Mouse (Mus musculus): ENCODE data around the gene Ppp1r13l. TPM values are rescaled to one million over a fixed set of nuclear protein-coding genes. Genes with fewer than 3 reads are reported as not detected.

The Ppp1r13l gene
- polyA plus RNA-seq, 1 experiment from 2014 or later = 15.2 TPM

DNA sequence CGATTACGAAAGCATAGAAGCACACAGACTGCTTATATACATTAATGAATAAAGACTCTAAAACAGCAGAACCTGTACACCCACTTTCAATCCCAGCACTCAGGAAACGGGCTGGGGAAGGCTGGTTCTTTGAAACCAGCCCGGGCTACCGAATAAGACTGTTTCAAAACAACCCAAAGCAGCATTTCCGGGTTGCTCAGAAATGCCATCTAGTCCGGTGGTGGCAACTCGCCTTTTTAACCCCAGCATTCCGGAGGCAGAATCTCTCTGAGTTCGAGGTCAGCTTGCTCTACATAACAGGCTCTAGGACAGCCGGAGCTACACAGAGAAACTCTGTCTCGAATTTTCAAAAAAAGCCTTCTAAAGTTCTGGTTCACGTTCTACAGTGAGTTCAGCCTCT lies 915 bp upstream of the Ppp1r13l start:
- no peak for ATAC-seq (ENCODE audit: insufficient number of reproducible peaks, insufficient read depth, low FRiP score, low read depth)
- Histone ChIP-seq H3K36me3 (ENCODE audit: control insufficient read depth, insufficient read depth, low read length) (peaks cover 37% of the 10 kb centered on the region), H3K4me2 (ENCODE audit: low read length) (peak overlapping the region; percentile 80), H3K27me3 (ENCODE audit: control insufficient read depth, insufficient read depth, low read length) (no peaks in the 10 kb centered on the region), H3K4me3 (ENCODE audit: control insufficient read depth in 1 of 2, insufficient read depth in 1 of 2, low read depth in 1 of 2, low read length in 2 of 2) (peak overlapping the region; percentile 34 to 65), H3K9me3 (ENCODE audit: control insufficient read depth, low read length) (no peaks in the 10 kb centered on the region), H3K9ac (ENCODE audit: low read length) (peak overlapping the region; percentile 74), H3K4me1 (ENCODE audit: control insufficient read depth in 2 of 2, insufficient read depth in 2 of 2, low read length in 2 of 2) (peaks cover 21 to 36% of the 10 kb centered on the region in 2 experiments), H3K27ac (replicated peaks in 1 of 2; ENCODE audit: control insufficient read depth in 1 of 2, insufficient read depth in 1 of 2, low read depth in 2 of 2, low read length in 2 of 2) (0 out of 4 replicates have a peak overlapping the region, but pooled peaks of 1 of the 2 experiments have one; percentile 92)
- WGBS = 19% methylated on average over 13 of the region's 13 CpGs

DNA sequence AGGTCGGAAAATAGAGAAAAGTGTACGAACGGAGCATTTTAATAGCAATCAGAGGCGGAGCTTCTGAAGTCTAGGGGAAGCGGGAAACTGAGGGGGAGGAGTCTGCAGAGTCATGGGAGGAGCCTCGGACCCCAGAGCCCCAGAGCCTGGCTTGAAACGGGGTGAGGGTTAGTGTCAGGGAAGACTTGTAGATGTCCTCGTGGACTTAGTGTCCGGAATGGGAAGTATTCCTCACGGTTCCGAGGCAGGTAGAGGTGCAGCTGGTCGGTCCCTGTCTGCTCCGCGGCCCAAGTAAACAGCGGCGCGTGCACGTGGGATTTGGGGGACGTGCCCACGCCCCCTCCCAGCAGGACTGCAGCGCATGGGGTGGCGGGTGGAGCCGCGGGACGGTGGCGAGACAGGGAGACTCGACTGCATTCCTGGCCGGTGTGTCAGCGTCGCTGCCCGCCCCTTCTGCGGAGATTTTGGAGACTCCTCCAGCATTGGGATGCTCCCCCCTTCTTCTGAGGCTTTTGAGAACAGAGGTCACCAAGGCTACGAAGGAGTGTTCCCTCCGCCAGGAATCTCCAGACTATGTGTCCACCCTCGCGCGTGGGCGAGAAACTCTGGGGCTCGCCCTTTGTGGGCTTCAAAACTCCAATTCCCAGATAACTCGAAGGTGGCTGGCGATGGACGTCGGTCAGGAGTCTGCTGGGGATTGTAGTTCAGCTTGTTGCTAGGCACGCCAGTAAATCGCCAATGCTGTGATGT lies 518 bp downstream of the Ppp1r13l start:
- no peaks in the 10 kb centered on the region for H3K9me3 ChIP-seq (ENCODE audit: control insufficient read depth, low read length)

DNA sequence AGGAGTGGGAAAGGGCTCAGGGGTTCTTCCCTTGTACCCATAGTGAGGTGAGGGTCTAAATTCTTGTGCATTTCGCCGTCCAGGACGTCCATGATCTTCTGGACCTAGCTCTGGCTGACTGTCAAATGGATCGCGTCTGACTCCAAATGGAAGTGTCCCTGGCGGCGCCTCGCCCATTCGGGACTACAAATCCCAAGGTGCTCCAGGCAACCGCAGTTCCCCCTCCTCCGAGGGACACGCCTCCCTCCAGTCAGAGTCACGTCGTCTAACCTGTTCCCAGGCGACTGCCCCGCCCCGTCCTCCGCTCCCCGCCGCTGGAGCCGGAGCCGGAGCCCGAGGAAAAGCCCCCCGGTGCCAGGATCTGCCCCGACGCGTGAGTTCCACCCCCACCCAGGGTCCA lies 1.4 kb downstream of the Ppp1r13l start:
- H3K4me3 ChIP-seq (ENCODE audit: control insufficient read depth in 1 of 2, insufficient read depth in 1 of 2, low read depth in 1 of 2, low read length in 2 of 2) = peak overlapping the region; percentile 56 to 65
- ATAC-seq (ENCODE audit: insufficient number of reproducible peaks, insufficient read depth, low FRiP score, low read depth) = peak; percentile 76
- H3K9ac ChIP-seq (ENCODE audit: low read length) = peak overlapping the region; percentile 74
- peak overlapping the region; percentile 80 for H3K4me2 ChIP-seq (ENCODE audit: low read length)
- H3K36me3 ChIP-seq (ENCODE audit: control insufficient read depth, insufficient read depth, low read length) = peaks cover 19% of the 10 kb centered on the region
- under 1% methylated on average over 27 of the region's 27 CpGs for WGBS
- no peaks in the 10 kb centered on the region for H3K9me3 ChIP-seq (ENCODE audit: control insufficient read depth, low read length)
- peaks cover 24 to 43% of the 10 kb centered on the region in 2 experiments for H3K4me1 ChIP-seq (ENCODE audit: control insufficient read depth in 2 of 2, insufficient read depth in 2 of 2, low read length in 2 of 2)
- H3K27ac ChIP-seq (replicated peaks in 1 of 2; ENCODE audit: control insufficient read depth in 1 of 2, insufficient read depth in 1 of 2, low read depth in 2 of 2, low read length in 2 of 2) = peak overlapping the region; percentile 87 to 92
- no peaks in the 10 kb centered on the region for H3K27me3 ChIP-seq (ENCODE audit: control insufficient read depth, insufficient read depth, low read length)

More for the DNA sequence above, 518 bp downstream of the Ppp1r13l start:
- H3K4me1 ChIP-seq (ENCODE audit: control insufficient read depth in 2 of 2, insufficient read depth in 2 of 2, low read length in 2 of 2) = peaks cover 24 to 43% of the 10 kb centered on the region in 2 experiments
- H3K4me3 ChIP-seq (ENCODE audit: control insufficient read depth in 1 of 2, insufficient read depth in 1 of 2, low read depth in 1 of 2, low read length in 2 of 2) = peak overlapping the region; percentile 56 to 65
- H3K27ac ChIP-seq (replicated peaks in 1 of 2; ENCODE audit: control insufficient read depth in 1 of 2, insufficient read depth in 1 of 2, low read depth in 2 of 2, low read length in 2 of 2) = peak overlapping the region; percentile 46 to 92
- under 1% methylated on average over 45 of the region's 45 CpGs for WGBS
- H3K36me3 ChIP-seq (ENCODE audit: control insufficient read depth, insufficient read depth, low read length) = peaks cover 26% of the 10 kb centered on the region
- peak overlapping the region; percentile 74 for H3K9ac ChIP-seq (ENCODE audit: low read length)
- no peaks in the 10 kb centered on the region for H3K27me3 ChIP-seq (ENCODE audit: control insufficient read depth, insufficient read depth, low read length)
- peak; percentile 52 for ATAC-seq (ENCODE audit: insufficient number of reproducible peaks, insufficient read depth, low FRiP score, low read depth)
- H3K4me2 ChIP-seq (ENCODE audit: low read length) = peak overlapping the region; percentile 80

DNA sequence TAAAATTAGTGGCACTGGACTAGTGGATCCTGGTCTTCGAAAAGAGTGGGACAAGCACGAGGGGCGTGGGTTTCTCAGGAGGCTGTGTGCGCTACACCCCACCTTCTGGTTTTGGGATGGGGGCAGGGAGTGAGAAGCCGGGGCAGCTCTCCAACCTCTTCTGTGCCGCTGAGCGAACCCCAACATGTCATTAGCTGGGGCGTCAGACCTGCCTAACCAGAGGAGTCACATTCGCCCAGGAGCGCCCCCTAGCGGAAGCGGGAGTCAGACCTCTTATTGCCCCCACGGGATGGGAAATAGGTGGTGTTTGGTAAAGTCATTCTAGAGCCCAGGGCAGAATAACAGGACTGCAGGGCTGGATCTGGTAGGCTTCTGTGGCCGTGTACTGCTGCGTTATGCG lies 2.2 kb downstream of the Ppp1r13l start:
- Histone ChIP-seq H3K4me2 (ENCODE audit: low read length) (peak overlapping the region; percentile 80), H3K9me3 (ENCODE audit: control insufficient read depth, low read length) (no peaks in the 10 kb centered on the region), H3K4me3 (ENCODE audit: control insufficient read depth in 1 of 2, insufficient read depth in 1 of 2, low read depth in 1 of 2, low read length in 2 of 2) (peak overlapping the region; percentile 56 to 65), H3K4me1 (ENCODE audit: control insufficient read depth in 2 of 2, insufficient read depth in 2 of 2, low read length in 2 of 2) (peaks cover 24 to 43% of the 10 kb centered on the region in 2 experiments), H3K36me3 (ENCODE audit: control insufficient read depth, insufficient read depth, low read length) (peaks cover 11% of the 10 kb centered on the region), H3K27me3 (ENCODE audit: control insufficient read depth, insufficient read depth, low read length) (no peaks in the 10 kb centered on the region), H3K9ac (ENCODE audit: low read length) (peak overlapping the region; percentile 74), H3K27ac (replicated peaks in 1 of 2; ENCODE audit: control insufficient read depth in 1 of 2, insufficient read depth in 1 of 2, low read depth in 2 of 2, low read length in 2 of 2) (peak overlapping the region; percentile 87 to 92)
- no peak for ATAC-seq (ENCODE audit: insufficient number of reproducible peaks, insufficient read depth, low FRiP score, low read depth)
- WGBS = 5% methylated on average over 16 of the region's 16 CpGs

DNA sequence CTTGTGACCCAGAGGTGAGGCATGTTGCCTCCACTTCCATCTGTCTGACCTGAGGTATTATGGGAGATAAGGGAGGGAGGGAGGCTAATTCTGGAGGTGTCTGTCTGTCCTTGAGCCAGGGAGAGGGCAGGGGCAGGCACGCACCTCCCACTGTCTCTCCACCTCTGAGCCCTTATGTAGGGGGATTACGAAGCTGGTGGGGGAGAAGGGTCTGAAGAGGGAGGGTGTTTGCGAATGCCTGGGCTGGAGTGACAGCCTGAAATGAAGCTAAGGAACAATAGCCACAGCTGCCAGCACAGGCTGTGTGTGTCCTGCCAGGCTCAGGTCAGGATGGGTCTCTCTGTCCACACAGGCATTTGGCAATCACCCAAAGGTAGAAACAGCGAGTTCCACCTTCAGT lies 2.7 kb downstream of the Ppp1r13l start:
- peak overlapping the region; percentile 87 to 92 for H3K27ac ChIP-seq (replicated peaks in 1 of 2; ENCODE audit: control insufficient read depth in 1 of 2, insufficient read depth in 1 of 2, low read depth in 2 of 2, low read length in 2 of 2)
- H3K36me3 ChIP-seq (ENCODE audit: control insufficient read depth, insufficient read depth, low read length) = peaks cover 5% of the 10 kb centered on the region
- H3K4me1 ChIP-seq (ENCODE audit: control insufficient read depth in 2 of 2, insufficient read depth in 2 of 2, low read length in 2 of 2) = peaks cover 24 to 43% of the 10 kb centered on the region in 2 experiments
- H3K9me3 ChIP-seq (ENCODE audit: control insufficient read depth, low read length) = no peaks in the 10 kb centered on the region
- peak overlapping the region; percentile 56 to 65 for H3K4me3 ChIP-seq (ENCODE audit: control insufficient read depth in 1 of 2, insufficient read depth in 1 of 2, low read depth in 1 of 2, low read length in 2 of 2)
- H3K9ac ChIP-seq (ENCODE audit: low read length) = peak overlapping the region; percentile 74
- ATAC-seq (ENCODE audit: insufficient number of reproducible peaks, insufficient read depth, low FRiP score, low read depth) = peak; percentile 44; the same call in 1 of the 2 replicates
- H3K27me3 ChIP-seq (ENCODE audit: control insufficient read depth, insufficient read depth, low read length) = no peaks in the 10 kb centered on the region
- H3K4me2 ChIP-seq (ENCODE audit: low read length) = peak overlapping the region; percentile 80
- 15% methylated on average over 4 of the region's 4 CpGs for WGBS

DNA sequence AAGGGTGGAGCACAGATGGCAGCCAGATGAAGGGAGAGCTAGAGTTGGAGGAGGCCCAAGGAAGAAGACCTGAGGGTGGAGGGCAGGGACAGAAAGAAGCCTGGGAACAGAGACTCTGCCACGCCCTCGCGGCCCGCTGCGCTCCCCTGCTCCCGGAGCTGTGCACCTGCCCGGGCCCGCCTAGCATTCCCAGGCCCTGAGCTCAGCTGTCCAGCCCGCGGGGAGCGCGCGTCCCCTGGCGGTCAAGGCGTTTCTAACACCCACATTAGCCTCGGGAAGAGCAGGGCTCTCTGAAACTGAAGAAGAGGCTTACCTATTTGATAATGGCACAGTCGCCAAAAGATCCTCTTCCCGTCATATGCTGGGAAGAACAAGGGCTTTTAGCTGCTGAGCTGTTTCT lies 4.3 kb downstream of the Ppp1r13l start:
- Histone ChIP-seq H3K36me3 (ENCODE audit: control insufficient read depth, insufficient read depth, low read length) (peaks cover 5% of the 10 kb centered on the region), H3K27ac (replicated peaks in 1 of 2; ENCODE audit: control insufficient read depth in 1 of 2, insufficient read depth in 1 of 2, low read depth in 2 of 2, low read length in 2 of 2) (peak overlapping the region; percentile 87 to 92), H3K4me3 (ENCODE audit: control insufficient read depth in 1 of 2, insufficient read depth in 1 of 2, low read depth in 1 of 2, low read length in 2 of 2) (no peak overlapping the region), H3K4me2 (ENCODE audit: low read length) (peak overlapping the region; percentile 40), H3K27me3 (ENCODE audit: control insufficient read depth, insufficient read depth, low read length) (no peaks in the 10 kb centered on the region), H3K9me3 (ENCODE audit: control insufficient read depth, low read length) (no peaks in the 10 kb centered on the region), H3K4me1 (ENCODE audit: control insufficient read depth in 2 of 2, insufficient read depth in 2 of 2, low read length in 2 of 2) (peaks cover 24 to 35% of the 10 kb centered on the region in 2 experiments), H3K9ac (ENCODE audit: low read length) (peak overlapping the region; percentile 35; the same call in 1 of the 2 replicates)
- 2% methylated on average over 18 of the region's 18 CpGs for WGBS
- ATAC-seq (ENCODE audit: insufficient number of reproducible peaks, insufficient read depth, low FRiP score, low read depth) = no peak

DNA sequence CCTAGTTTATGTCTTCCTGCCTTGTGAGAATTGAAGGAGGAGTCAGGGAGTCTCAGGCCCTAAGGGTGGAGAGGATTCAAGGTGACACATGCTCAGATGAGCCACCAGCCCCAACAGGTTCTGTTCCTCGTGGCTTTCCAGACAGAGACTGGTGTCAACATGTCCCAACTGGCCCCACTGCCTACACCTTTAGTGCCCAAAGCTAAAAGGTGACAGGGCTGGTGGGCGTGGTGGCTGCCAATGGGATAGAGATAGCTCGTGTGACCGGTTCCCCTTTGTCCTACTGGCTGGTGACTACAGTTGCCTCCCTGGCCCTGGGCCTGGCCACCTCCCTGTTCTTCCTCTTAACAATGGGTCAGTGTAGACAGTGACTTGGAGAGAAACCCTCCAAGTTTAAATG lies 5.8 kb downstream of the Ppp1r13l start:
- Histone ChIP-seq H3K27me3 (ENCODE audit: control insufficient read depth, insufficient read depth, low read length) (no peaks in the 10 kb centered on the region), H3K9me3 (ENCODE audit: control insufficient read depth, low read length) (no peaks in the 10 kb centered on the region), H3K4me3 (ENCODE audit: control insufficient read depth in 1 of 2, insufficient read depth in 1 of 2, low read depth in 1 of 2, low read length in 2 of 2) (no peak overlapping the region), H3K4me1 (ENCODE audit: control insufficient read depth in 2 of 2, insufficient read depth in 2 of 2, low read length in 2 of 2) (peaks cover 24 to 34% of the 10 kb centered on the region in 2 experiments), H3K36me3 (ENCODE audit: control insufficient read depth, insufficient read depth, low read length) (peaks cover 8% of the 10 kb centered on the region), H3K27ac (replicated peaks in 1 of 2; ENCODE audit: control insufficient read depth in 1 of 2, insufficient read depth in 1 of 2, low read depth in 2 of 2, low read length in 2 of 2) (no peak overlapping the region), H3K4me2 (ENCODE audit: low read length) (no peak overlapping the region), H3K9ac (ENCODE audit: low read length) (no peak overlapping the region)
- ATAC-seq (ENCODE audit: insufficient number of reproducible peaks, insufficient read depth, low FRiP score, low read depth) = no peak
- 63% methylated on average over 4 of the region's 4 CpGs for WGBS
